Mouse (Mus musculus): ENCODE measurements around the gene AC129217.1. TPM values are rescaled to one million over a fixed set of nuclear protein-coding genes. Genes with fewer than 3 reads are reported as not detected.

Gene AC129217.1
- total and polyA plus RNA-seq, 3 experiments, result 0.23 to 53.4 TPM; not detected in 1

- TF ChIP-seq NRF1 (IDR thresholded peaks at IDR 0.05; ENCODE audit: insufficient read depth, low read depth, low read length, poor library complexity, severe bottlenecking), result no peak
Measured at GRCm38 (mm10) chr19:8821146-8821545, 8.4 kb upstream of the AC129217.1 start (continued).

GRCm38 (mm10) chr19:8822696-8823095 lies 6.9 kb upstream of the AC129217.1 start:
- Histone ChIP-seq H3K27me3 (ENCODE audit: control insufficient read depth in 1 of 2, insufficient read depth in 2 of 2, low read length in 2 of 2) (no peaks in the 10 kb centered on the region), H3K4me3 (ENCODE audit: control insufficient read depth in 1 of 2, insufficient read depth in 1 of 2, low read depth in 2 of 2, low read length in 2 of 2) (no peak overlapping the region), H3K9ac (ENCODE audit: control insufficient read depth, low read depth, low read length, poor library complexity, severe bottlenecking) (peak overlapping the region; percentile 19; the same call in 1 of the 2 replicates), H3K36me3 (ENCODE audit: control insufficient read depth in 1 of 2, insufficient read depth in 2 of 2, low read length in 2 of 2) (peaks cover 20 to 41% of the 10 kb centered on the region in 2 experiments), H3K27ac (ENCODE audit: control insufficient read depth, low read depth, low read length) (no peak overlapping the region), H3K9me3 (replicated peaks; ENCODE audit: insufficient read depth, low read length) (no peaks in the 10 kb centered on the region), H3K4me1 (ENCODE audit: control insufficient read depth in 1 of 2, insufficient read depth in 2 of 2, low read length in 2 of 2) (peaks cover 2 to 5% of the 10 kb centered on the region in 2 experiments; a peak in 1 of 4 replicates), H3K79me2 (ENCODE audit: control insufficient read depth, insufficient read depth, low read length, poor library complexity) (peaks cover 49% of the 10 kb centered on the region)
- DNase-seq (ENCODE audit: low read depth, low spot score), result no peak
- TF ChIP-seq RCOR1 (IDR thresholded peaks at IDR 0.05; ENCODE audit: low read depth, low read length) (no peak), ZNF384 (IDR thresholded peaks at IDR 0.05; ENCODE audit: low read depth, low read length) (no peak), MAFK (IDR thresholded peaks at IDR 0.05; ENCODE audit: borderline replicate concordance, low read depth, low read length) (no peak), NELFE (IDR thresholded peaks at IDR 0.05; ENCODE audit: low read depth, low read length) (no peak), KAT2A (conservative IDR thresholded peaks at IDR 0.05; ENCODE audit: low read depth, low read length) (no peak), TBP (IDR thresholded peaks at IDR 0.05; ENCODE audit: low read depth, low read length) (no peak), MAZ (IDR thresholded peaks at IDR 0.05; ENCODE audit: low read depth, low read length) (no peak), ZKSCAN1 (IDR thresholded peaks at IDR 0.05; ENCODE audit: low read depth, low read length) (no peak), SMC3 (IDR thresholded peaks at IDR 0.05; ENCODE audit: low read depth, low read length) (no peak), EP300 (IDR thresholded peaks at IDR 0.05; ENCODE audit: low read depth in 1 of 2, low read length in 2 of 2) (no peak), BHLHE40 (IDR thresholded peaks at IDR 0.05; ENCODE audit: borderline replicate concordance, low read depth, low read length) (no peak), MYC (IDR thresholded peaks at IDR 0.05; ENCODE audit: low read depth, low read length) (no peak), RAD21 (IDR thresholded peaks at IDR 0.05; ENCODE audit: low read depth, low read length) (no peak), USF1 (IDR thresholded peaks at IDR 0.05; ENCODE audit: low read depth, low read length) (no peak), JUND (IDR thresholded peaks at IDR 0.05; ENCODE audit: low read depth, low read length) (no peak), POLR2AphosphoS2 (IDR thresholded peaks at IDR 0.05; ENCODE audit: low read length) (no peak), MAX (IDR thresholded peaks at IDR 0.05; ENCODE audit: low read length) (no peak), USF2 (IDR thresholded peaks at IDR 0.05; ENCODE audit: borderline replicate concordance in 1 of 2, insufficient read depth in 1 of 2, low read depth in 1 of 2, low read length in 2 of 2) (no peak), POLR2AphosphoS5 (IDR thresholded peaks at IDR 0.05; ENCODE audit: borderline replicate concordance, low read depth, low read length) (no peak)
